Mouse (Mus musculus): Measurements from ENCODE around the gene Rnf31.

DNA sequence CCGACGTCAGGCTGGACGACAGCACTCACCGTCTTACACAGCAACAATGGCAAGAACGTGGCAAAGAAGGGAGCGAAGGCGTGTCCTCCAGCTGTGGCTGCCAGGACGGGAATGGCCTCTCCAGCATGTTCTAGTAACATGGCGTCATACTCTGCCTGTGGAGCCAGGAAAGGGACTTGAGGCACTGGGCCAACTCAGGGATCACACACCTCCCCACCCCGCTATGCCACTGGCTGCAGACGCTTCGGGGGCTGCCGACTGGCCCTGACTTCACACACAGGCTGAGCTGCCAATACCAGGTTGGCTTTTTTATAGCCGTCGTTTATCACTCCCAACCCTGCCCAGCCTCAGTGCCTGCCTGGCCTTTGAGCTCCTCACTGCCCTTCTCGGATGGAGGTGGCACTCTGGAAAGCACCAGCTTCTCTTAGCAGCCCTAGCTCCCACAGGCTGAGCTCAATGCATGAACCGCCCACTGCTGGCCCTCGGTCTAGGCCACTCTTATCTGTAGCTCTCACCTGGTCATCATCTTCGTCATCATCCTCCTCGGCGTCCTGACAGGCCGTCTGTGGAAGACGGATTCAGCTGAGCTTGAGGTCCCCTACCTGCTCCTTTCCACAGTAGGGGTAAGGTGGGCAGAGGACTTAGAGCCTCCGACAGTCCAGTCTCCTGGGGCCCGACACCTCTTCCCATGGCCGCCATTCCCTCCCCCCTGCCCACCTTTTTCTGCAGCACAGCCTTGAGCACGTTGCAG, 36.7 kb downstream of the Rnf31 start:
- no peak for TF ChIP-seq NANOG (IDR thresholded peaks at IDR 0.05; ENCODE audit: borderline replicate concordance, low read length)
- no peak for TF ChIP-seq CTCF (conservative IDR thresholded peaks at IDR 0.05; ENCODE audit: low read length)

Measured in E14TG2a.4 (cell line).